Mouse (Mus musculus): Measurements from ENCODE around the gene Gm12216.

DNA sequence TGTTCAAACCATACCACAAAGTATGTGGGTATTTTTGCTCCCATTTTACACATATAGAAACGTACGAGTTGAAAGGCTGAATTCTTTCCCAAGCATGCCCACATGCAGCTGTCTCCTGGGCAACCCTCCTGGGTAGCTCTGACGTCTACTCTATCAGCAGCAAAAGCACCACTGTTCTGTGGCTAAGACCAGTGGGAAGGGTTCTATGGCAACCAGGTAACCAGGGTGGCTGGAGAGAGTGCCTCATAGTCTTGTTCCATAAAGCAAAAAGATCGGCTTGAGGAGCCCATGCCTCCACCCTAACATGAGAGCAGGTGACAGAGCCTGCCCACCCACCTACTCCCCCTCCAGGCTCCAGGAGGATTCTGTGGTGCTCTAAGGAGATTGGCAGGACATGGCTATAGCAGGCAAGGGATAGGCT, 16.9 kb downstream of the Gm12216 start:
- TF ChIP-seq MAX (IDR thresholded peaks at IDR 0.05; ENCODE audit: low read depth) (no peak), POLR2A (IDR thresholded peaks at IDR 0.05; ENCODE audit: insufficient read length, low read depth) (no peak), USF1 (IDR thresholded peaks at IDR 0.05; ENCODE audit: low read depth) (no peak), E2F4 (IDR thresholded peaks at IDR 0.05; ENCODE audit: insufficient read depth) (no peak), CEBPB (IDR thresholded peaks at IDR 0.05; ENCODE audit: insufficient read depth, poor library complexity, severe bottlenecking) (no peak), TCF12 (IDR thresholded peaks at IDR 0.05; ENCODE audit: insufficient read depth, poor library complexity, severe bottlenecking) (no peak), MYOD1 (IDR thresholded peaks at IDR 0.05; ENCODE audit: control insufficient read depth in 1 of 3, insufficient read length in 2 of 3, low read depth in 2 of 3) (peak in 2 of 3 experiments; percentile 23 to 28), TCF3 (IDR thresholded peaks at IDR 0.05; ENCODE audit: insufficient read length, low read depth) (no peak), POLR2AphosphoS2 (IDR thresholded peaks at IDR 0.05; ENCODE audit: insufficient read length, low read depth) (no peak), MYOG (IDR thresholded peaks at IDR 0.05; ENCODE audit: control insufficient read depth in 1 of 3, insufficient read depth in 1 of 3, insufficient read length in 2 of 3, low read depth in 2 of 3) (peak in 1 of 3 experiments; percentile 11), REST (IDR thresholded peaks at IDR 0.05; ENCODE audit: insufficient read depth, insufficient read length) (no peak)

Data from myocyte (in vitro differentiated cells).